Mouse (Mus musculus) liver, embryonic 14.5 days (tissue): ENCODE measurements around the gene Smarcal1.

Experiments used
- CTCF ChIP-seq: IDR thresholded peaks from 2 replicates; pipeline ENCODE4 v1.5.1; 2016; ENCODE audit warnings: antibody characterized with exemption, low read depth, control low read depth
- EP300 ChIP-seq: IDR thresholded peaks from 2 replicates; pipeline ENCODE4 v1.6.1; 2016; ENCODE audit warnings: antibody characterized with exemption, low read depth

GRCm38 (mm10) chr1:72558625-72559024, 24.4 kb upstream of the Smarcal1 start:
- TF ChIP-seq CTCF (no peak), EP300 (no peak)
